Mouse (Mus musculus) heart, postnatal 0 days (tissue): ENCODE results near the gene Cdh15. TPM values are rescaled to one million over a fixed set of nuclear protein-coding genes. Genes with fewer than 3 reads are reported as not detected.
A peak's percentile ranks its signal among the peaks of the same experiment; 100 is the strongest.

ENCODE experiments used
- ATAC-seq: fragments of 200-750 bp; cut with Nextera tagmentation; 2 replicates; pipeline ENCODE4 v1.8.0; 2017; ENCODE audit warnings: low read depth, moderate number of reproducible peaks, moderate library complexity; ENCODE audit not compliant: insufficient read depth
- DNase-seq: peaks from one replicate; pipeline ENCODE4 v3.0.0-alpha.2; 2016; ENCODE audit warnings: low spot score
- H3K27ac ChIP-seq: fragments of 300-500 bp; sonication (generic); 2 replicates; pipeline ENCODE4 v1.5.1; 2014; ENCODE audit warnings: low read depth, mild to moderate bottlenecking
- H3K27me3 ChIP-seq: fragments of 300-500 bp; sonication (generic); 2 replicates; pipeline ENCODE4 v1.6.1; 2014; ENCODE audit warnings: low read length, mixed read lengths; ENCODE audit not compliant: control insufficient read depth, insufficient read depth
- H3K36me3 ChIP-seq: fragments of 300-500 bp; sonication (generic); replicated peaks from 2 replicates; pipeline ENCODE4 v1.6.1; 2014; ENCODE audit warnings: low read length, mixed read lengths; ENCODE audit not compliant: control insufficient read depth, insufficient read depth
- H3K4me1 ChIP-seq: fragments of 300-500 bp; sonication (generic); 2 replicates; pipeline ENCODE4 v1.6.1; 2014; ENCODE audit warnings: antibody characterized with exemption; ENCODE audit not compliant: control insufficient read depth, insufficient read depth
- H3K4me2 ChIP-seq: fragments of 300-500 bp; sonication (generic); 2 replicates; pipeline ENCODE4 v1.6.1; 2014; ENCODE audit warnings: low read depth, mild to moderate bottlenecking, low read length, moderate library complexity
- H3K4me3 ChIP-seq: fragments of 300-500 bp; sonication (generic); 2 replicates; pipeline ENCODE4 v1.5.1; 2014; ENCODE audit warnings: low read depth, low read length
- H3K9ac ChIP-seq: fragments of 300-500 bp; sonication (generic); replicated peaks from 2 replicates; pipeline ENCODE4 v1.6.1; 2014; ENCODE audit warnings: low read depth, low read length, mixed read lengths
- H3K9me3 ChIP-seq: fragments of 300-500 bp; sonication (generic); replicated peaks from 2 replicates; pipeline ENCODE4 v1.6.1; 2016; ENCODE audit warnings: low read length; ENCODE audit not compliant: control insufficient read depth
- CTCF ChIP-seq: IDR thresholded peaks from 2 replicates; pipeline ENCODE4 v1.5.1; 2016; ENCODE audit warnings: antibody characterized with exemption, control low read depth, low read depth
- EP300 ChIP-seq: IDR thresholded peaks from 2 replicates; pipeline ENCODE4 v1.6.1; 2016; ENCODE audit warnings: antibody characterized with exemption, low read depth
- WGBS: fragments of 180-500 bp; shearing (Covaris S2); extraction: QIAGEN DNeasy Blood & Tissue Kit; methylation state at CpG from one replicate; pipeline ENCODE4 v1.1.7; 2014; 5-methylcytosine and 5-hydroxymethylcytosine counted together
- polyA plus RNA-seq: library from polyadenylated mRNA; unstranded; fragments of >200 nt; fragmentation: Nextera tagmentation; extraction: Ambion mirVana; gene quantifications from 2 replicates; pipeline ENCODE4 v1.2.1, GENCODE M21; 2015
- total RNA-seq: library from RNA; depleted of rRNA; stranded (reverse); fragments of >200 nt; gene quantifications from 2 replicates; pipeline ENCODE4 v1.2.3, GENCODE M21; 2014; ENCODE audit warnings: low replicate concordance; rRNA removed

Cdh15 gene
- total and polyA plus RNA-seq, 2 experiments from 2014 or later = not detected

- H3K9ac ChIP-seq = no peak overlapping the region
- 3% methylated on average over 6 of the region's 6 CpGs for WGBS
- H3K4me1 ChIP-seq = no peaks in the 10 kb centered on the region
- DNase-seq (peak; percentile 91), ATAC-seq (peak; percentile 87)
- TF ChIP-seq CTCF = peak; percentile 92
- TF ChIP-seq EP300 = no peak
- H3K27ac ChIP-seq = peak overlapping the region; percentile 13; the same call in 1 of the 2 replicates
- H3K4me3 ChIP-seq = peak overlapping the region; percentile 26; the same call in 1 of the 2 replicates
- H3K27me3 ChIP-seq = no peaks in the 10 kb centered on the region
- peak overlapping the region; percentile 46 for H3K4me2 ChIP-seq
- H3K9me3 ChIP-seq = no peaks in the 10 kb centered on the region
- peaks cover 14% of the 10 kb centered on the region for H3K36me3 ChIP-seq
Measured at GRCm38 (mm10) chr8:122906463-122907021, 58.8 kb downstream of the Cdh15 start.

GRCm38 (mm10) chr8:122912150-122912549 lies 64.4 kb downstream of the Cdh15 start:
- TF ChIP-seq EP300 (no peak), CTCF (no peak)
- Histone ChIP-seq H3K4me3 (no peak overlapping the region), H3K9ac (no peak overlapping the region), H3K9me3 (no peaks in the 10 kb centered on the region), H3K27ac (no peak overlapping the region), H3K27me3 (no peaks in the 10 kb centered on the region), H3K4me2 (no peak overlapping the region), H3K4me1 (peaks cover 15% of the 10 kb centered on the region), H3K36me3 (peaks cover 36% of the 10 kb centered on the region)
- WGBS = 70% methylated on average over 3 of the region's 3 CpGs
- DNase-seq (no peak), ATAC-seq (no peak)

DNA sequence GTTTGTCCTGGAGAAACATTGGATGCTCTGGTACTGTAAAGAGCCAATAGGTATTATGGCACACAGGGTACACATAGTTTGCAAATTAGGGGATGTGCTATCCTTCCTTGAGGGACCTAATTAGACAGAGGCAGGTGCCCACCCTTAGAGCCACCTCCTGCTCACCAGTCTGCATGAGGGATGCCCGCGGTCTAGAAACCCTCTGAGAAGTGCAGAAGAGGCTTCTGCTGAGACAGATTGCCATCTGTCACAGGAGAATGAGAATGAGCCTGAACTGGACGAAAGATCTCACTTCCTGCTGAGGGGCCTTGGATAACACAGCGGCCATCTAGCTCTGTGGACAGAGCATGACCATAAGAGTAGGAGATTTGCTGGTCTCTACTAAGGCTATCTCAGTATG lies 65.1 kb downstream of the Cdh15 start:
- Histone ChIP-seq H3K27me3 (no peaks in the 10 kb centered on the region), H3K9ac (no peak overlapping the region), H3K9me3 (no peaks in the 10 kb centered on the region), H3K4me1 (peaks cover 22% of the 10 kb centered on the region), H3K36me3 (peaks cover 33% of the 10 kb centered on the region), H3K4me2 (no peak overlapping the region), H3K4me3 (no peak overlapping the region), H3K27ac (no peak overlapping the region)
- ATAC-seq (no peak), DNase-seq (no peak)
- 89% methylated on average over 4 of the region's 4 CpGs for WGBS
- TF ChIP-seq EP300 = no peak
- no peak for TF ChIP-seq CTCF

- Histone ChIP-seq H3K27me3 (no peaks in the 10 kb centered on the region), H3K36me3 (peaks cover 22% of the 10 kb centered on the region), H3K9me3 (no peaks in the 10 kb centered on the region), H3K4me3 (no peak overlapping the region), H3K27ac (peak overlapping the region; percentile 79), H3K4me2 (no peak overlapping the region), H3K4me1 (peaks cover 46% of the 10 kb centered on the region), H3K9ac (no peak overlapping the region)
- no peak for DNase-seq
- WGBS = 24% methylated on average over 3 of the region's 3 CpGs
- no peak for ATAC-seq
- TF ChIP-seq EP300 (no peak), CTCF (no peak)
Measured at GRCm38 (mm10) chr8:122916766-122917165, 69.0 kb downstream of the Cdh15 start.

Other genes with a start within 250 kb of the Cdh15 start
- 11.6 and 16.1 TPM in 2 replicates for gene Galns, start 236.5 kb upstream of the Cdh15 start, total RNA-seq
- gene Galns, start 236.5 kb upstream of the Cdh15 start, polyA plus RNA-seq = 5.7 and 7.2 TPM in 2 replicates
- 3.1 and 5.2 TPM in 2 replicates for gene Trappc2l, start 236.3 kb upstream of the Cdh15 start, total RNA-seq
- 68.8 and 70.9 TPM in 2 replicates for gene Trappc2l, start 236.3 kb upstream of the Cdh15 start, polyA plus RNA-seq
- gene Pabpn1l, start 225.2 kb upstream of the Cdh15 start, total RNA-seq = not detected in 2 replicates
- not detected in 2 replicates for gene Pabpn1l, start 225.2 kb upstream of the Cdh15 start, polyA plus RNA-seq
- 1.1 and 3.6 TPM in 2 replicates for gene Cbfa2t3, start 148.9 kb upstream of the Cdh15 start, total RNA-seq
- gene Cbfa2t3, start 148.9 kb upstream of the Cdh15 start, polyA plus RNA-seq = 4.3 and 4.4 TPM in 2 replicates
- 17.7 and 22.6 TPM in 2 replicates for gene Acsf3, start 72.5 kb upstream of the Cdh15 start, total RNA-seq
- gene Acsf3, start 72.5 kb upstream of the Cdh15 start, polyA plus RNA-seq = 18.1 and 19.3 TPM in 2 replicates
- 51.2 and 65.8 TPM in 2 replicates for gene Ankrd11, start 194.3 kb downstream of the Cdh15 start, total RNA-seq
- 21.6 and 24.3 TPM in 2 replicates for gene Ankrd11, start 194.3 kb downstream of the Cdh15 start, polyA plus RNA-seq
- 72.8 and 83.1 TPM in 2 replicates for gene Spg7, start 215.0 kb downstream of the Cdh15 start, total RNA-seq
- 63.3 and 65.1 TPM in 2 replicates for gene Spg7, start 215.0 kb downstream of the Cdh15 start, polyA plus RNA-seq